Mouse (Mus musculus) limb, embryonic 10.5 days (tissue): ENCODE measurements around the gene Ddx55. TPM values are rescaled to one million over a fixed set of nuclear protein-coding genes. Genes with fewer than 3 reads are reported as not detected.
"Not testable (repeated sequence)": the region's sequence is repeated elsewhere in the genome, so short reads cannot be mapped to it uniquely, and the experiment has no call there.

Experiments
- DNase-seq: peaks from one replicate; pipeline ENCODE4 v3.0.0-alpha.2; 2017; ENCODE audit warnings: low spot score
- H3K27ac ChIP-seq: fragments of 300-500 bp; sonication (generic); 2 replicates; pipeline ENCODE4 v1.5.1; 2016; ENCODE audit warnings: mild to moderate bottlenecking
- H3K27me3 ChIP-seq: fragments of 300-500 bp; sonication (generic); 2 replicates; pipeline ENCODE4 v1.6.1; 2016; ENCODE audit warnings: low read depth, mild to moderate bottlenecking; ENCODE audit not compliant: poor library complexity, severe bottlenecking
- H3K36me3 ChIP-seq: fragments of 300-500 bp; sonication (generic); 2 replicates; pipeline ENCODE4 v1.6.1; 2016; ENCODE audit warnings: mild to moderate bottlenecking, moderate library complexity
- H3K4me1 ChIP-seq: fragments of 300-500 bp; sonication (generic); 2 replicates; pipeline ENCODE4 v1.6.1; 2016
- H3K4me3 ChIP-seq: fragments of 300-500 bp; sonication (generic); 2 replicates; pipeline ENCODE4 v1.5.1; 2016; ENCODE audit warnings: mild to moderate bottlenecking, moderate library complexity
- H3K9me3 ChIP-seq: fragments of 300-500 bp; sonication (generic); replicated peaks from 2 replicates; pipeline ENCODE4 v1.6.1; 2016; ENCODE audit warnings: mild to moderate bottlenecking
- WGBS: fragments of 180-500 bp; shearing (Covaris S2); methylation state at CpG from one replicate; pipeline ENCODE4 v1.1.7; 2016; 5-methylcytosine and 5-hydroxymethylcytosine counted together
- polyA plus RNA-seq: library from polyadenylated mRNA; unstranded; fragments of >200 nt; fragmentation: Nextera tagmentation; extraction: Ambion mirVana; gene quantifications from 2 replicates; pipeline ENCODE4 v1.2.1, GENCODE M21; 2016

Gene Ddx55
- polyA plus RNA-seq, 1 experiment from 2014 or later = 18.0 TPM

- 17% methylated on average over 8 of the region's 8 CpGs for WGBS
- peaks cover 44% of the 10 kb centered on the region for H3K36me3 ChIP-seq
- H3K4me3 ChIP-seq = peak overlapping the region; percentile 99
- H3K27me3 ChIP-seq = no peaks in the 10 kb centered on the region
- DNase-seq = no peak
- peaks cover 19% of the 10 kb centered on the region for H3K4me1 ChIP-seq
- H3K27ac ChIP-seq = peak overlapping the region; percentile 94
- no peaks in the 10 kb centered on the region for H3K9me3 ChIP-seq
Observed at GRCm38 (mm10) chr5:124541602-124541973, 11.1 kb upstream of the Ddx55 start.

GRCm38 (mm10) chr5:124550737-124551136 lies 1.9 kb upstream of the Ddx55 start:
- Histone ChIP-seq H3K36me3 (peaks cover 56% of the 10 kb centered on the region), H3K4me1 (peaks cover 13% of the 10 kb centered on the region)
- DNase-seq, H3K4me3 ChIP-seq, H3K27ac ChIP-seq, H3K9me3 ChIP-seq, H3K27me3 ChIP-seq: not testable (repeated sequence)
- WGBS = 89% methylated on average over 4 of the region's 4 CpGs

- not testable (repeated sequence) for DNase-seq, H3K27me3 ChIP-seq, H3K9me3 ChIP-seq
- peak overlapping the region; percentile 78 for H3K4me3 ChIP-seq
- H3K4me1 ChIP-seq = peaks cover 13% of the 10 kb centered on the region
- H3K36me3 ChIP-seq = peaks cover 56% of the 10 kb centered on the region
- 31% methylated on average over 5 of the region's 5 CpGs for WGBS
- H3K27ac ChIP-seq = peak overlapping the region; percentile 81; the same call in 1 of the 2 replicates
Observed at GRCm38 (mm10) chr5:124551349-124552093, 1.1 kb upstream of the Ddx55 start.

- Histone ChIP-seq H3K9me3 (no peaks in the 10 kb centered on the region), H3K4me1 (peaks cover 13% of the 10 kb centered on the region), H3K27ac (peak overlapping the region; percentile 81), H3K36me3 (peaks cover 56% of the 10 kb centered on the region), H3K27me3 (no peaks in the 10 kb centered on the region), H3K4me3 (peak overlapping the region; percentile 78)
- 19% methylated on average over 9 of the region's 9 CpGs for WGBS
- DNase-seq = no peak
Observed at GRCm38 (mm10) chr5:124552094-124552472, 581 bp upstream of the Ddx55 start.

- peaks cover 13% of the 10 kb centered on the region for H3K4me1 ChIP-seq
- H3K27me3 ChIP-seq = no peaks in the 10 kb centered on the region
- DNase-seq = no peak
- no peak overlapping the region for H3K27ac ChIP-seq
- 78% methylated on average over 6 of the region's 6 CpGs for WGBS
- H3K4me3 ChIP-seq = peak overlapping the region; percentile 78
- peaks cover 56% of the 10 kb centered on the region for H3K36me3 ChIP-seq
- no peaks in the 10 kb centered on the region for H3K9me3 ChIP-seq
Observed at GRCm38 (mm10) chr5:124553607-124554006, 943 bp downstream of the Ddx55 start.

GRCm38 (mm10) chr5:124555145-124555544 lies 2.5 kb downstream of the Ddx55 start:
- WGBS = 91% methylated on average over 1 of the region's 1 CpGs
- Histone ChIP-seq H3K27me3 (no peaks in the 10 kb centered on the region), H3K36me3 (peaks cover 66% of the 10 kb centered on the region), H3K27ac (no peak overlapping the region), H3K4me1 (peaks cover 13% of the 10 kb centered on the region), H3K4me3 (no peak overlapping the region), H3K9me3 (no peaks in the 10 kb centered on the region)
- no peak for DNase-seq

- no peak for DNase-seq
- 88% methylated on average over 12 of the region's 12 CpGs for WGBS
- Histone ChIP-seq H3K36me3 (peaks cover 100% of the 10 kb centered on the region), H3K9me3 (no peaks in the 10 kb centered on the region), H3K27me3 (no peaks in the 10 kb centered on the region), H3K27ac (no peak overlapping the region), H3K4me3 (no peak overlapping the region), H3K4me1 (no peaks in the 10 kb centered on the region)
Observed at GRCm38 (mm10) chr5:124571068-124571467, 18.4 kb downstream of the Ddx55 start.

GRCm38 (mm10) chr5:124575467-124575866 lies 22.8 kb downstream of the Ddx55 start:
- Histone ChIP-seq H3K4me3 (no peak overlapping the region), H3K4me1 (peaks cover 18% of the 10 kb centered on the region), H3K36me3 (peaks cover 73% of the 10 kb centered on the region), H3K27ac (no peak overlapping the region), H3K9me3 (no peaks in the 10 kb centered on the region), H3K27me3 (no peaks in the 10 kb centered on the region)
- no peak for DNase-seq
- WGBS = 88% methylated on average over 7 of the region's 7 CpGs

- WGBS = 1% methylated on average over 51 of the region's 51 CpGs
Observed at GRCm38 (mm10) chr5:124578633-124579317, 26.1 kb downstream of the Ddx55 start, which contains the start of the genes Eif2b1 and Gtf2h3. Gene Eif2b1, minus strand, starts transcription at chr5:124579131. Gene Gtf2h3, plus strand, starts transcription at chr5:124579140.

GRCm38 (mm10) chr5:124582515-124582914 lies 29.9 kb downstream of the Ddx55 start:
- peaks cover 59% of the 10 kb centered on the region for H3K36me3 ChIP-seq
- no peak overlapping the region for H3K4me3 ChIP-seq
- H3K27ac ChIP-seq = no peak overlapping the region
- 94% methylated on average over 5 of the region's 5 CpGs for WGBS
- H3K27me3 ChIP-seq = no peaks in the 10 kb centered on the region
- DNase-seq = no peak
- no peaks in the 10 kb centered on the region for H3K9me3 ChIP-seq
- peaks cover 19% of the 10 kb centered on the region for H3K4me1 ChIP-seq

More at GRCm38 (mm10) chr5:124578633-124579317, 26.1 kb downstream of the Ddx55 start, which contains the start of the genes Eif2b1 and Gtf2h3:
- H3K36me3 ChIP-seq = peaks cover 60% of the 10 kb centered on the region
- peak within 1 kb of the TSS; percentile 82 for H3K4me3 ChIP-seq
- DNase-seq = peak; percentile 98
- H3K9me3 ChIP-seq = no peaks in the 10 kb centered on the region
- peaks cover 19% of the 10 kb centered on the region for H3K4me1 ChIP-seq
- no peaks in the 10 kb centered on the region for H3K27me3 ChIP-seq
- H3K27ac ChIP-seq = peak within 1 kb of the TSS; percentile 78

GRCm38 (mm10) chr5:124592768-124593167 lies 40.1 kb downstream of the Ddx55 start:
- no peak for DNase-seq
- 96% methylated on average over 3 of the region's 3 CpGs for WGBS
- no peaks in the 10 kb centered on the region for H3K9me3 ChIP-seq
- peaks cover 89% of the 10 kb centered on the region for H3K36me3 ChIP-seq
- H3K27me3 ChIP-seq = no peaks in the 10 kb centered on the region
- H3K4me1 ChIP-seq = no peaks in the 10 kb centered on the region
- no peak overlapping the region for H3K4me3 ChIP-seq
- no peak overlapping the region for H3K27ac ChIP-seq

GRCm38 (mm10) chr5:124598224-124599174 lies 45.8 kb downstream of the Ddx55 start:
- H3K4me1 ChIP-seq = peaks cover 16% of the 10 kb centered on the region
- H3K9me3 ChIP-seq = no peaks in the 10 kb centered on the region
- no peaks in the 10 kb centered on the region for H3K27me3 ChIP-seq
- peak; percentile 90 for DNase-seq
- peak overlapping the region; percentile 80 for H3K27ac ChIP-seq
- 6% methylated on average over 30 of the region's 30 CpGs for WGBS
- H3K4me3 ChIP-seq = peak overlapping the region; percentile 94
- H3K36me3 ChIP-seq = peaks cover 39% of the 10 kb centered on the region
